In the genomic region with DNA sequence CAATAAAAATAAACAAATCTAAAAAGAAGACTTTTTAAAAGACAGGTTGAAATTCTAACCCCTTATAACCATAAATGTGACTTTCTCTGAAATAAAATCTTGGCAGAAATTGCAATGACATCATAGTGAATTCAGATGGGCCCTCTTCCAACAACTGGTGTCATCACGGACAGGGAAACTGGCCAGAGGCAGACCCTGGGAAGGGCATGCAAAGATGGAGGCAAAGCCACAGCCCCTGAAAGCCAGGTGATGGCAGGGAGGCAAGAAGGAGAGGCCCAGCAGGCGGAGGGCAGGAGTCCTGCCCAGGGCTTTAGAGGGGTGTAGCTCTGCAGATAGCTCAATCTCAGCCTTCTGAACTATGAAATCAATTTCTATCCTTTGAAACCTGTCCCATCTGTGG, we compare ENCODE assay signal across 7 mouse cellular contexts.
"Had no signal": no experiment of that assay in that cellular context is flagged by ENCODE, and none has a peak within 500 bp of the region (broad histone marks: within the 10 kb centered on the region; RNA-seq: fewer than 3 reads in every experiment).

No protein-coding gene starts in this region.

- DNase-seq: kidney, adult 9 months; kidney, postnatal 36 days; lung, postnatal 10 days; retina, postnatal 1 day; right cerebral cortex, postnatal 14 days; thymus, adult 2 months; thymus, postnatal 25 days had no signal
